Mouse (Mus musculus) heart, embryonic 16.5 days (tissue): ENCODE results near the gene Mtch1. TPM values are rescaled to one million over a fixed set of nuclear protein-coding genes. Genes with fewer than 3 reads are reported as not detected.

Experiments used
- ATAC-seq: fragments of 200-750 bp; cut with Nextera tagmentation; replicated peaks from 2 replicates; pipeline ENCODE4 v1.8.0; 2017; ENCODE audit warnings: moderate number of reproducible peaks; ENCODE audit not compliant: insufficient read depth, low FRiP score; ENCODE audit errors: extremely low read depth
- H3K27ac ChIP-seq: fragments of 300-500 bp; sonication (generic); 2 replicates; pipeline ENCODE4 v1.5.1; 2014; ENCODE audit warnings: mild to moderate bottlenecking, low read length, control low read depth, moderate library complexity
- H3K27me3 ChIP-seq: fragments of 300-500 bp; sonication (generic); 2 replicates; pipeline ENCODE4 v1.6.1; 2014; ENCODE audit warnings: low read length, mixed read lengths; ENCODE audit not compliant: control insufficient read depth, insufficient read depth
- H3K36me3 ChIP-seq: fragments of 300-500 bp; sonication (generic); 2 replicates; pipeline ENCODE4 v1.6.1; 2014; ENCODE audit not compliant: control insufficient read depth, insufficient read depth
- H3K4me1 ChIP-seq: fragments of 300-500 bp; sonication (generic); 2 replicates; pipeline ENCODE4 v1.6.1; 2014; ENCODE audit warnings: low read length, mixed read lengths; ENCODE audit not compliant: control insufficient read depth, insufficient read depth
- H3K4me2 ChIP-seq: fragments of 300-500 bp; sonication (generic); 2 replicates; pipeline ENCODE4 v1.6.1; 2014; ENCODE audit warnings: low read depth, mild to moderate bottlenecking, control low read depth, low read length
- H3K4me3 ChIP-seq: fragments of 300-500 bp; sonication (generic); 2 replicates; pipeline ENCODE4 v1.5.1; 2014; ENCODE audit warnings: mild to moderate bottlenecking, control low read depth, low read length
- H3K9ac ChIP-seq: fragments of 300-500 bp; sonication (generic); 2 replicates; pipeline ENCODE4 v1.6.1; 2014; ENCODE audit warnings: low read length, control low read depth
- H3K9me3 ChIP-seq: fragments of 300-500 bp; sonication (generic); replicated peaks from 2 replicates; pipeline ENCODE4 v1.6.1; 2016; ENCODE audit warnings: low read length; ENCODE audit not compliant: control insufficient read depth
- WGBS: fragments of 180-500 bp; shearing (Covaris S2); extraction: QIAGEN DNeasy Blood & Tissue Kit; methylation state at CpG from one replicate; pipeline ENCODE4 v1.1.7; 2014; 5-methylcytosine and 5-hydroxymethylcytosine counted together
- polyA plus RNA-seq: library from polyadenylated mRNA; unstranded; fragments of >200 nt; fragmentation: Nextera tagmentation; extraction: Ambion mirVana; gene quantifications from 2 replicates; pipeline ENCODE4 v1.2.1, GENCODE M21; 2015

The Mtch1 gene
- polyA plus RNA-seq, 1 experiment from 2014 or later, result 220 TPM

GRCm38 (mm10) chr17:29388978-29389377 is 41.2 kb upstream of the Mtch1 start:
- Histone ChIP-seq H3K4me2 (no peak overlapping the region), H3K4me1 (peaks cover 9% of the 10 kb centered on the region), H3K9ac (no peak overlapping the region), H3K36me3 (no peaks in the 10 kb centered on the region), H3K27me3 (no peaks in the 10 kb centered on the region), H3K4me3 (no peak overlapping the region), H3K27ac (no peak overlapping the region), H3K9me3 (no peaks in the 10 kb centered on the region)
- 79% methylated on average over 11 of the region's 11 CpGs for WGBS
- ATAC-seq, result no peak

GRCm38 (mm10) chr17:29385746-29386145 is 38.0 kb upstream of the Mtch1 start:
- ATAC-seq, result no peak
- no peak overlapping the region for H3K9ac ChIP-seq

GRCm38 (mm10) chr17:29384850-29385438 is 37.2 kb upstream of the Mtch1 start:
- Histone ChIP-seq H3K9ac (no peak overlapping the region), H3K4me3 (no peak overlapping the region), H3K27me3 (no peaks in the 10 kb centered on the region), H3K4me1 (peaks cover 4% of the 10 kb centered on the region), H3K4me2 (no peak overlapping the region), H3K36me3 (no peaks in the 10 kb centered on the region), H3K9me3 (no peaks in the 10 kb centered on the region), H3K27ac (no peak overlapping the region)
- WGBS, result 33% methylated on average over 5 of the region's 5 CpGs
- ATAC-seq, result no peak

More at GRCm38 (mm10) chr17:29385746-29386145, 38.0 kb upstream of the Mtch1 start:
- Histone ChIP-seq H3K27ac (no peak overlapping the region), H3K4me2 (no peak overlapping the region), H3K4me1 (peaks cover 4% of the 10 kb centered on the region), H3K4me3 (no peak overlapping the region), H3K9me3 (no peaks in the 10 kb centered on the region), H3K27me3 (no peaks in the 10 kb centered on the region), H3K36me3 (no peaks in the 10 kb centered on the region)
- WGBS, result 55% methylated on average over 6 of the region's 6 CpGs

- Histone ChIP-seq H3K4me2 (no peak overlapping the region), H3K27me3 (no peaks in the 10 kb centered on the region), H3K9ac (no peak overlapping the region), H3K4me1 (peaks cover 4% of the 10 kb centered on the region), H3K9me3 (no peaks in the 10 kb centered on the region), H3K4me3 (no peak overlapping the region), H3K27ac (no peak overlapping the region), H3K36me3 (no peaks in the 10 kb centered on the region)
- 78% methylated on average over 9 of the region's 9 CpGs for WGBS
- ATAC-seq, result no peak
Measured at GRCm38 (mm10) chr17:29383923-29384322, 36.2 kb upstream of the Mtch1 start.

GRCm38 (mm10) chr17:29382417-29382816 is 34.7 kb upstream of the Mtch1 start:
- Histone ChIP-seq H3K9ac (no peak overlapping the region), H3K9me3 (no peaks in the 10 kb centered on the region), H3K36me3 (no peaks in the 10 kb centered on the region), H3K4me3 (no peak overlapping the region), H3K27ac (no peak overlapping the region), H3K27me3 (no peaks in the 10 kb centered on the region), H3K4me2 (no peak overlapping the region), H3K4me1 (peaks cover 4% of the 10 kb centered on the region)
- WGBS, result 50% methylated on average over 11 of the region's 11 CpGs
- ATAC-seq, result no peak

GRCm38 (mm10) chr17:29381472-29381871 is 33.7 kb upstream of the Mtch1 start:
- H3K4me2 ChIP-seq, result no peak overlapping the region
- 26% methylated on average over 7 of the region's 7 CpGs for WGBS
- ATAC-seq, result peak; percentile 75; the same call in 1 of the 2 replicates
- H3K4me3 ChIP-seq, result no peak overlapping the region
- H3K9ac ChIP-seq, result no peak overlapping the region
- H3K4me1 ChIP-seq, result peaks cover 4% of the 10 kb centered on the region
- no peaks in the 10 kb centered on the region for H3K27me3 ChIP-seq
- H3K36me3 ChIP-seq, result no peaks in the 10 kb centered on the region
- no peaks in the 10 kb centered on the region for H3K9me3 ChIP-seq
- H3K27ac ChIP-seq, result no peak overlapping the region

- Histone ChIP-seq H3K9me3 (no peaks in the 10 kb centered on the region), H3K27me3 (no peaks in the 10 kb centered on the region), H3K36me3 (no peaks in the 10 kb centered on the region), H3K9ac (no peak overlapping the region), H3K4me3 (no peak overlapping the region), H3K27ac (no peak overlapping the region), H3K4me2 (no peak overlapping the region), H3K4me1 (peaks cover 4% of the 10 kb centered on the region)
- WGBS, result 67% methylated on average over 4 of the region's 4 CpGs
- ATAC-seq, result no peak
Measured at GRCm38 (mm10) chr17:29380241-29380640, 32.5 kb upstream of the Mtch1 start.

- Histone ChIP-seq H3K27ac (no peak overlapping the region), H3K4me1 (no peaks in the 10 kb centered on the region), H3K36me3 (no peaks in the 10 kb centered on the region), H3K4me2 (no peak overlapping the region), H3K9me3 (no peaks in the 10 kb centered on the region), H3K9ac (no peak overlapping the region), H3K27me3 (no peaks in the 10 kb centered on the region), H3K4me3 (no peak overlapping the region)
- 58% methylated on average over 8 of the region's 8 CpGs for WGBS
- ATAC-seq, result no peak
Measured at GRCm38 (mm10) chr17:29378056-29378455, 30.3 kb upstream of the Mtch1 start.

GRCm38 (mm10) chr17:29375871-29376270 is 28.1 kb upstream of the Mtch1 start:
- 79% methylated on average over 10 of the region's 10 CpGs for WGBS
- Histone ChIP-seq H3K9me3 (no peaks in the 10 kb centered on the region), H3K27ac (no peak overlapping the region), H3K9ac (no peak overlapping the region), H3K4me1 (no peaks in the 10 kb centered on the region), H3K4me3 (no peak overlapping the region), H3K36me3 (no peaks in the 10 kb centered on the region), H3K27me3 (no peaks in the 10 kb centered on the region), H3K4me2 (no peak overlapping the region)
- no peak for ATAC-seq
